Mouse (Mus musculus) spleen, adult 2 months (tissue): ENCODE data around the gene Fos.

ENCODE experiments used
- CTCF ChIP-seq: fragments of 200-500 bp; IDR thresholded peaks from 2 replicates; pipeline ENCODE4 v1.5.1; 2011; ENCODE audit warnings: mild to moderate bottlenecking, inconsistent platforms; ENCODE audit not compliant: insufficient read depth, insufficient read length, insufficient replicate concordance; ENCODE audit errors: extremely low read depth
- POLR2A ChIP-seq: fragments of 200-500 bp; IDR thresholded peaks from 2 replicates; pipeline ENCODE4 v1.6.1; 2011; ENCODE audit warnings: low read depth, low read length, inconsistent platforms

DNA sequence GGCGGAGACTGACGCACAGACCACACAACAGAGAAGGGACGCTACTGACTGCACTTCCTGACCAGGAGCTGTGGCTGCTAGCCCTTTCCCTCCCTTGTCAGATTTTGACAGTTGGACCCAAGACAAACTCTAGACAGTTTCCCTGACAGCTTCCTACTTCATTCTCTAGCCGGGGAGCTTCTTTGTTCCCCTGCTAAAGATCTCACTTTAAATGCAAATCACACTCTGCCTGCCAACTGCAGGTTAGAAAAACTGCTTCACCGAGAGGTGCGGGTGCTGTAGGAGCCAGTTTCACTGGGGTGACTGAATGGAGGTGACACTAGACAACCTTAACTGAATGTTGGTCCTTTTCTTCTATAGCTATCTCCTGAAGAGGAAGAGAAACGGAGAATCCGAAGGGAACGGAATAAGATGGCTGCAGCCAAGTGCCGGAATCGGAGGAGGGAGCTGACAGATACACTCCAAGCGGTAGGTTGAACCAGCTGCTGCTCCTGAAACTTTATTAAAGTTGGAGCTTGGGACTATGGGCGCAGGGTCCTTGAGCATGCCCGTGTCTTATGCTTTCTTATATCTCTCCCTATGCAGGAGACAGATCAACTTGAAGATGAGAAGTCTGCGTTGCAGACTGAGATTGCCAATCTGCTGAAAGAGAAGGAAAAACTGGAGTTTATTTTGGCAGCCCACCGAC is 1.7 kb downstream of the Fos start:
- TF ChIP-seq POLR2A (no peak), CTCF (no peak)
